Mouse (Mus musculus): ENCODE data around the gene Calm4. TPM values are rescaled to one million over a fixed set of nuclear protein-coding genes. Genes with fewer than 3 reads are reported as not detected.

Calm4 gene
- polyA plus RNA-seq, 1 experiment: not detected

- H3K9me3 ChIP-seq (ENCODE audit: control insufficient read depth, low read length): no peaks in the 10 kb centered on the region
- no peak overlapping the region for H3K4me3 ChIP-seq (replicated peaks)
- peaks cover 1% of the 10 kb centered on the region for H3K36me3 ChIP-seq (ENCODE audit: control insufficient read depth)
- no peak for TF ChIP-seq GATA1 (IDR thresholded peaks at IDR 0.05; ENCODE audit: low read length)
- no peak for TF ChIP-seq TAL1 (IDR thresholded peaks at IDR 0.05; ENCODE audit: low read length)
- no peaks in the 10 kb centered on the region for H3K27me3 ChIP-seq (ENCODE audit: control insufficient read depth)
- H3K4me1 ChIP-seq (ENCODE audit: control insufficient read depth): peaks cover 76% of the 10 kb centered on the region
Observed at GRCm38 (mm10) chr13:3872832-3873231, 35.3 kb downstream of the Calm4 start.

GRCm38 (mm10) chr13:3876448-3876847 is 38.9 kb downstream of the Calm4 start:
- Histone ChIP-seq H3K27me3 (ENCODE audit: control insufficient read depth) (no peaks in the 10 kb centered on the region), H3K36me3 (ENCODE audit: control insufficient read depth) (peaks cover 33% of the 10 kb centered on the region), H3K4me3 (replicated peaks) (no peak overlapping the region), H3K9me3 (ENCODE audit: control insufficient read depth, low read length) (no peaks in the 10 kb centered on the region), H3K4me1 (ENCODE audit: control insufficient read depth) (peaks cover 53% of the 10 kb centered on the region)
- TF ChIP-seq TAL1 (IDR thresholded peaks at IDR 0.05; ENCODE audit: low read length): no peak
- no peak for TF ChIP-seq GATA1 (IDR thresholded peaks at IDR 0.05; ENCODE audit: low read length)

GRCm38 (mm10) chr13:3877185-3877584 is 39.6 kb downstream of the Calm4 start:
- peaks cover 40% of the 10 kb centered on the region for H3K36me3 ChIP-seq (ENCODE audit: control insufficient read depth)
- H3K27me3 ChIP-seq (ENCODE audit: control insufficient read depth): no peaks in the 10 kb centered on the region
- no peak overlapping the region for H3K4me3 ChIP-seq (replicated peaks)
- no peaks in the 10 kb centered on the region for H3K9me3 ChIP-seq (ENCODE audit: control insufficient read depth, low read length)
- peaks cover 46% of the 10 kb centered on the region for H3K4me1 ChIP-seq (ENCODE audit: control insufficient read depth)
- TF ChIP-seq GATA1 (IDR thresholded peaks at IDR 0.05; ENCODE audit: low read length) (no peak), TAL1 (IDR thresholded peaks at IDR 0.05; ENCODE audit: low read length) (no peak)

GRCm38 (mm10) chr13:3877679-3878220 is 40.2 kb downstream of the Calm4 start:
- H3K9me3 ChIP-seq (ENCODE audit: control insufficient read depth, low read length): no peaks in the 10 kb centered on the region

GRCm38 (mm10) chr13:3886663-3887062 is 49.1 kb downstream of the Calm4 start:
- TF ChIP-seq GATA1 (IDR thresholded peaks at IDR 0.05; ENCODE audit: low read length) (no peak), TAL1 (IDR thresholded peaks at IDR 0.05; ENCODE audit: low read length) (no peak)
- H3K27me3 ChIP-seq (ENCODE audit: control insufficient read depth): no peaks in the 10 kb centered on the region
- peaks cover 96% of the 10 kb centered on the region for H3K36me3 ChIP-seq (ENCODE audit: control insufficient read depth)
- H3K4me1 ChIP-seq (ENCODE audit: control insufficient read depth): peaks cover 23% of the 10 kb centered on the region
- H3K4me3 ChIP-seq (replicated peaks): no peak overlapping the region
- no peaks in the 10 kb centered on the region for H3K9me3 ChIP-seq (ENCODE audit: control insufficient read depth, low read length)

More at GRCm38 (mm10) chr13:3877679-3878220, 40.2 kb downstream of the Calm4 start:
- no peak for TF ChIP-seq GATA1 (IDR thresholded peaks at IDR 0.05; ENCODE audit: low read length)
- TF ChIP-seq TAL1 (IDR thresholded peaks at IDR 0.05; ENCODE audit: low read length): no peak
- H3K4me3 ChIP-seq (replicated peaks): no peak overlapping the region
- no peaks in the 10 kb centered on the region for H3K27me3 ChIP-seq (ENCODE audit: control insufficient read depth)
- H3K36me3 ChIP-seq (ENCODE audit: control insufficient read depth): peaks cover 46% of the 10 kb centered on the region
- peaks cover 40% of the 10 kb centered on the region for H3K4me1 ChIP-seq (ENCODE audit: control insufficient read depth)

Other genes with a start within 250 kb of the Calm4 start
- 0.02 and 0.10 TPM in 2 replicates for gene Fam208b, start 226.6 kb upstream of the Calm4 start, polyA plus RNA-seq (2012)
- gene Asb13, start 203.7 kb upstream of the Calm4 start, polyA plus RNA-seq (2012): 0.01 and 0.05 TPM in 2 replicates
- gene Calml3, start 33.4 kb upstream of the Calm4 start, polyA plus RNA-seq (2012): not detected in 2 replicates
- not detected in 2 replicates for gene Calm5, start 16.4 kb downstream of the Calm4 start, polyA plus RNA-seq (2012)
- gene Net1, start 80.5 kb downstream of the Calm4 start, polyA plus RNA-seq (2012): 5.8 and 9.3 TPM in 2 replicates
- not detected in 2 replicates for gene Tubal3, start 80.5 kb downstream of the Calm4 start, polyA plus RNA-seq (2012)
- 0.03 TPM in 1 of 2 replicates, not detected in the other for gene Ucn3, start 107.6 kb downstream of the Calm4 start, polyA plus RNA-seq (2012)
- not detected in 2 replicates for gene Akr1c14, start 211.3 kb downstream of the Calm4 start, polyA plus RNA-seq (2012)